Mouse (Mus musculus) gonadal fat pad, adult 2 months (tissue): ENCODE results near the gene Gm11733. TPM values are rescaled to one million over a fixed set of nuclear protein-coding genes. Genes with fewer than 3 reads are reported as not detected.

Source experiments
- DNase-seq: peaks from one replicate; pipeline ENCODE4 v3.0.0-alpha.2; 2012; ENCODE audit warnings: low read depth
- polyA plus RNA-seq: library from polyadenylated mRNA; depleted of rRNA; stranded (reverse); fragments of >200 nt; gene quantifications from 2 replicates; pipeline ENCODE4 v1.2.3, GENCODE M21; 2012; rRNA removed

Gm11733 gene
- polyA plus RNA-seq, 1 experiment, result not detected

GRCm38 (mm10) chr11:117535491-117536304, 51.5 kb downstream of the Gm11733 start:
- DNase-seq, result no peak

GRCm38 (mm10) chr11:117536586-117536985, 52.4 kb downstream of the Gm11733 start:
- DNase-seq, result no peak

Other genes starting within 250 kb of the Gm11733 start
- 15.0 and 15.8 TPM in 2 replicates for gene Tnrc6c, start 169.9 kb downstream of the Gm11733 start, polyA plus RNA-seq